In genomic region chr2:79456575-79457349, GRCm38 (mm10) we compare ENCODE assay signal across 8 mouse cellular contexts. TPM values are rescaled to one million over a fixed set of nuclear protein-coding genes. Genes with fewer than 3 reads are reported as not detected.
DNase-seq lines count a peak whose midpoint lies in the region; ATAC-seq and TF ChIP-seq lines count a peak whose summit lies in the region.

TSS of gene Neurod1 (minus strand) at chr2:79456751.
TSS of gene Cerkl (minus strand) at chr2:79456785.

- intact Hi-C loops in left cerebral cortex, postnatal 14 days (cut with DNase I) = no loop called here

- H3K4me3 ChIP-seq in forebrain, embryonic 16.5 days (replicated peaks; ENCODE audit: low read length) = peak within 1 kb of the TSS; percentile 54
- H3K4me3 ChIP-seq in neural tube, embryonic 11.5 days (ENCODE audit: low read depth, low read length) = peak within 1 kb of the TSS; percentile 38
- no peak within 1 kb of the TSS for H3K4me3 ChIP-seq in lung, postnatal 0 days (ENCODE audit: low read depth, low read length)

- no peak for TF ChIP-seq EP300 in lung, postnatal 0 days (IDR thresholded peaks at IDR 0.05)

- peak; percentile 81 for ATAC-seq in forebrain, embryonic 16.5 days
- peak; percentile 87 for ATAC-seq in neural tube, embryonic 11.5 days (ENCODE audit: insufficient read depth, low FRiP score, low TSS enrichment)
- ATAC-seq in lung, postnatal 0 days = no peak

- peak within 1 kb of the TSS; percentile 41; the same call in 1 of the 2 replicates for H3K27ac ChIP-seq in forebrain, embryonic 16.5 days (ENCODE audit: low read length)
- peak within 1 kb of the TSS; percentile 51 for H3K27ac ChIP-seq in neural tube, embryonic 11.5 days (ENCODE audit: low read depth, low read length)
- no peak within 1 kb of the TSS for H3K27ac ChIP-seq in lung, postnatal 0 days (ENCODE audit: low read length)

- no peaks in the 10 kb centered on the region for H3K36me3 ChIP-seq in forebrain, embryonic 16.5 days (ENCODE audit: control insufficient read depth, insufficient read depth)
- H3K36me3 ChIP-seq in neural tube, embryonic 11.5 days (ENCODE audit: control insufficient read depth, insufficient read depth, low read length) = no peaks in the 10 kb centered on the region
- no peaks in the 10 kb centered on the region for H3K36me3 ChIP-seq in lung, postnatal 0 days (ENCODE audit: insufficient read depth, low read length)

- peak; percentile 33 for DNase-seq in adrenal gland, postnatal 25 days
- DNase-seq in adrenal gland, postnatal 14 days = no peak
- peak; percentile 97 to 98 for DNase-seq in cerebellum, adult 18-20 months
- peak; percentile 68 to 80 for DNase-seq in left cerebral cortex, postnatal 14 days (ENCODE audit: low spot score in 2 of 2)
- DNase-seq in neural tube, embryonic 11.5 days (ENCODE audit: low spot score) = peak; percentile 87
- no peak for DNase-seq in testis, postnatal 14 days (ENCODE audit: low spot score)
- no peak for DNase-seq in lung, postnatal 0 days (ENCODE audit: low spot score)

- H3K4me2 ChIP-seq in forebrain, embryonic 16.5 days (ENCODE audit: low read length) = peak within 1 kb of the TSS; percentile 65
- H3K4me2 ChIP-seq in neural tube, embryonic 11.5 days (ENCODE audit: low read depth) = peak within 1 kb of the TSS; percentile 37
- H3K4me2 ChIP-seq in lung, postnatal 0 days (replicated peaks; ENCODE audit: low read depth, low read length) = no peak within 1 kb of the TSS; the same call in 1 of the 2 replicates

- no peaks in the 10 kb centered on the region for H3K9me3 ChIP-seq in forebrain, embryonic 16.5 days (ENCODE audit: control insufficient read depth, low read length)
- no peaks in the 10 kb centered on the region for H3K9me3 ChIP-seq in neural tube, embryonic 11.5 days (ENCODE audit: control insufficient read depth, low read length)
- no peaks in the 10 kb centered on the region for H3K9me3 ChIP-seq in lung, postnatal 0 days (ENCODE audit: low read length)

- peak within 1 kb of the TSS; percentile 63 for H3K9ac ChIP-seq in forebrain, embryonic 16.5 days (replicated peaks; ENCODE audit: low read depth, low read length)
- H3K9ac ChIP-seq in neural tube, embryonic 11.5 days (ENCODE audit: low read length) = no peak within 1 kb of the TSS; the same call in 1 of the 2 replicates
- no peak within 1 kb of the TSS for H3K9ac ChIP-seq in lung, postnatal 0 days (replicated peaks; ENCODE audit: low read depth)

- under 1% methylated on average over 41 of the region's 42 CpGs for WGBS in forebrain, embryonic 16.5 days
- under 1% methylated on average over 38 of the region's 42 CpGs for WGBS in neural tube, embryonic 11.5 days
- 2% methylated on average over 37 of the region's 42 CpGs for WGBS in lung, postnatal 0 days

- H3K27me3 ChIP-seq in forebrain, embryonic 16.5 days (replicated peaks; ENCODE audit: control insufficient read depth, insufficient read depth, low read length) = peaks cover 24% of the 10 kb centered on the region
- H3K27me3 ChIP-seq in neural tube, embryonic 11.5 days (ENCODE audit: control insufficient read depth, insufficient read depth, low read length) = peaks cover 55% of the 10 kb centered on the region
- peaks cover 66% of the 10 kb centered on the region for H3K27me3 ChIP-seq in lung, postnatal 0 days (replicated peaks; ENCODE audit: insufficient read depth, low read length)

- peaks cover 44% of the 10 kb centered on the region for H3K4me1 ChIP-seq in forebrain, embryonic 16.5 days (replicated peaks; ENCODE audit: control insufficient read depth, insufficient read depth, low read length)
- H3K4me1 ChIP-seq in neural tube, embryonic 11.5 days (ENCODE audit: control insufficient read depth, insufficient read depth, low read length) = peaks cover 14% of the 10 kb centered on the region
- H3K4me1 ChIP-seq in lung, postnatal 0 days (ENCODE audit: insufficient read depth, low read depth, low read length) = no peaks in the 10 kb centered on the region

- no peak for TF ChIP-seq CTCF in lung, postnatal 0 days (IDR thresholded peaks at IDR 0.05)

RNA-seq across cellular contexts. Expression of gene Neurod1, which starts in this region (rescaled TPM):
- total RNA-seq in adrenal gland, postnatal 25 days (2021) = not detected in 2 replicates
- 0.71 TPM in 1 of 2 replicates, not detected in the other for total RNA-seq in adrenal gland, postnatal 14 days (2021)
- 55.8 and 68.6 TPM in 2 replicates for polyA plus RNA-seq in forebrain, embryonic 16.5 days (2015; fragmentation: Nextera tagmentation; extraction: Ambion mirVana)
- total RNA-seq in left cerebral cortex, postnatal 14 days (2021) = 10 to 100 TPM; 22.4 to 23.4 TPM
- 31.8 and 44.8 TPM in 2 replicates for polyA plus RNA-seq in neural tube, embryonic 11.5 days (2014; fragmentation: Nextera tagmentation; extraction: Ambion mirVana)
- not detected in 2 replicates for polyA plus RNA-seq in lung, postnatal 0 days (2015; fragmentation: Nextera tagmentation; extraction: Ambion mirVana)

RNA-seq across cellular contexts. Expression of gene Cerkl, which starts in this region (rescaled TPM):
- 1.8 and 2.1 TPM in 2 replicates for total RNA-seq in adrenal gland, postnatal 25 days (2021)
- total RNA-seq in adrenal gland, postnatal 14 days (2021) = 6.1 TPM in 2 replicates
- 1.3 and 1.5 TPM in 2 replicates for polyA plus RNA-seq in forebrain, embryonic 16.5 days (2015; fragmentation: Nextera tagmentation; extraction: Ambion mirVana)
- 1 to 10 TPM; 2.0 to 3.7 TPM for total RNA-seq in left cerebral cortex, postnatal 14 days (2021)
- polyA plus RNA-seq in neural tube, embryonic 11.5 days (2014; fragmentation: Nextera tagmentation; extraction: Ambion mirVana) = 2.5 and 6.2 TPM in 2 replicates
- polyA plus RNA-seq in lung, postnatal 0 days (2015; fragmentation: Nextera tagmentation; extraction: Ambion mirVana) = 1.0 and 1.8 TPM in 2 replicates

Comparison
In these comparisons a context has a peak if more than half of its experiments do, and no peak if none do; other contexts are left out.
1. RNA of gene Neurod1 (total RNA-seq): 22.4 to 23.4 TPM in left cerebral cortex, postnatal 14 days; not detected in adrenal gland, postnatal 25 days and 0.71 TPM in adrenal gland, postnatal 14 days; every median in the first group is over 10 times any median in the second.
2. RNA of gene Neurod1 (polyA plus RNA-seq): 55.8 to 68.6 TPM in forebrain, embryonic 16.5 days and 31.8 to 44.8 TPM in neural tube, embryonic 11.5 days; not detected in lung, postnatal 0 days; every median in the first group is over 10 times any median in the second.
3. DNase-seq: peak in adrenal gland, postnatal 25 days (single experiment), cerebellum, adult 18-20 months (2 of 2), left cerebral cortex, postnatal 14 days (2 of 2) and neural tube, embryonic 11.5 days (single experiment); none in adrenal gland, postnatal 14 days (single experiment), testis, postnatal 14 days (single experiment) and lung, postnatal 0 days (single experiment).